Mouse (Mus musculus): ENCODE results near the gene Slco2a1. TPM values are rescaled to one million over a fixed set of nuclear protein-coding genes. Genes with fewer than 3 reads are reported as not detected.

The Slco2a1 gene
- polyA plus RNA-seq, 1 experiment from 2014 or later = 0.54 TPM

DNA sequence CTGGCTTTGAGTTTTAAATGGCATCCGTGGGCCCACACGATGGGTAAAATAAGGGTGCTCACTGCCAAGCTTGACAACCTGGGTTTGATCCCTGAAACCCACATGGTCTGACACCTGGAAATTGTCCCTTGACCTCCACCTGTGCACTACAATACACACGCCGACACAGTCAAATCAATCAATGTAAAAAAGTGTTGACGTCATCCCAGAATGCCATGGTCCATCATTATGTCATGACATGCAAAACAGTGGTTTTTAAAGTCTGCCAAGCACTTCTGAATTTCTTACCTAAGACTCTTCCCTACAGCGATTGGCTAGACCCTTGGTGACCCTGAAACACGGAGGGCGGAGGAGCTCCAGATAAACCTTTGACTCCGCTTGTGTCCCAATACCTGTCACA is 23.9 kb upstream of the Slco2a1 start:
- WGBS = 91% methylated on average over 9 of the region's 9 CpGs
- peaks cover 8% of the 10 kb centered on the region; the same call in 1 of the 2 replicates for H3K4me1 ChIP-seq
- no peak overlapping the region for H3K4me2 ChIP-seq
- no peaks in the 10 kb centered on the region for H3K36me3 ChIP-seq (ENCODE audit: poor library complexity, severe bottlenecking)
- ATAC-seq = no peak
- no peaks in the 10 kb centered on the region for H3K27me3 ChIP-seq
- H3K27ac ChIP-seq = no peak overlapping the region
- no peak overlapping the region for H3K4me3 ChIP-seq
- H3K9me3 ChIP-seq (replicated peaks) = no peaks in the 10 kb centered on the region
- no peak overlapping the region for H3K9ac ChIP-seq

DNA sequence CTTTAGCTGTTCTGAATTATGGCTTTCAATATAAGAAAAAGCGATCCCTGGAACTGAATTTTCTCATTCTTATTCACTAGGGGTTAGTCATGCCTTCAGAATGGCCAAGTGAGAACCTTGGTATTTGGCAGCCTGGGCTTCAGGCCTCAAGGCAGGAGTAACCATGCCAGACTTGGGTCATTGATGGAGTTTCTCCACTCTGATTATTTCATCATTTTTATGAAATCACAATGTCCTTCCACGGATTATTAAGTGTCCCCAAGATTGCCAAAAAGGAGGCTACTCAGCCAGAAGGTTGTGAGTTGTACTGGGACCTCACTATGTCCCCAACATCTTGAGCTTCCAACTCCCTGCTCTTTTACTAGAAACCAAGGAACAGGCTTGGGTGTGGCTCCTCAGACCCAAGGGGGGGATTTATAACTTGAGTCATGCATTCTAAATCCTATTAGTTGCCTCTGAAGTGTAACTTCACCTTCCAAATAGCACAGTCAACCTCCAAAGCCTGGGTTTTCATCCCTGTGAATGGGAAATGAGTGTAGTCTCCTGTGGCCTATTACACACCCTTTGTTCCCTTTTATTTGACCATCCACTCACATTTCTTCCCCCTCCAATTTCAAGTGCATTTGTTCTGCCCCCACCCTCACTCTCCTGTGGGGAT is 16.0 kb upstream of the Slco2a1 start:
- H3K4me3 ChIP-seq = no peak overlapping the region
- no peaks in the 10 kb centered on the region for H3K9me3 ChIP-seq (replicated peaks)
- H3K27me3 ChIP-seq = no peaks in the 10 kb centered on the region
- no peak overlapping the region for H3K9ac ChIP-seq
- no peak overlapping the region for H3K27ac ChIP-seq
- H3K4me1 ChIP-seq = no peaks in the 10 kb centered on the region
- ATAC-seq = no peak
- H3K36me3 ChIP-seq (ENCODE audit: poor library complexity, severe bottlenecking) = no peaks in the 10 kb centered on the region
- no peak overlapping the region for H3K4me2 ChIP-seq
- 82% methylated on average over 2 of the region's 2 CpGs for WGBS

DNA sequence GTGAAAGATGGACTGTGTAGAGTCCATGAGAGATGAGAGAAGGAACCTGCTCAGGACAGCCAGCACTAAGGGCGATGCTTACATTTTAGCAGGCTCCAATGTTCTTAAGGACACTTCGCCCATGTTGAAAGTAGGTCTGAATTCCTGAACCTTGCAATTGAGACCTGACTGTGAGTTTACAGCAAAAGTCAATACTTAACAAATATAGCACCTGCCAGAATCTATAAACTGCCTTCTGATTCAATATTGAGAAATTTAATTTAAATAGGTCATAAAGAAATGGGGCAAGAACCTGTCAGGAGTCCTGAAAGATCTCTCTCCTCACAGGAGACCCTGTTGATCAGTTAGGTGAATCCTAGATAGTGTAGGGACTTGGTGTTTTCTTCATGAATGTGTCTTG is 12.6 kb upstream of the Slco2a1 start:
- Histone ChIP-seq H3K4me1 (no peaks in the 10 kb centered on the region), H3K9me3 (replicated peaks) (no peaks in the 10 kb centered on the region), H3K4me3 (no peak overlapping the region), H3K27me3 (no peaks in the 10 kb centered on the region), H3K36me3 (ENCODE audit: poor library complexity, severe bottlenecking) (no peaks in the 10 kb centered on the region), H3K9ac (no peak overlapping the region), H3K27ac (no peak overlapping the region), H3K4me2 (no peak overlapping the region)
- 92% methylated on average over 2 of the region's 2 CpGs for WGBS
- no peak for ATAC-seq

DNA sequence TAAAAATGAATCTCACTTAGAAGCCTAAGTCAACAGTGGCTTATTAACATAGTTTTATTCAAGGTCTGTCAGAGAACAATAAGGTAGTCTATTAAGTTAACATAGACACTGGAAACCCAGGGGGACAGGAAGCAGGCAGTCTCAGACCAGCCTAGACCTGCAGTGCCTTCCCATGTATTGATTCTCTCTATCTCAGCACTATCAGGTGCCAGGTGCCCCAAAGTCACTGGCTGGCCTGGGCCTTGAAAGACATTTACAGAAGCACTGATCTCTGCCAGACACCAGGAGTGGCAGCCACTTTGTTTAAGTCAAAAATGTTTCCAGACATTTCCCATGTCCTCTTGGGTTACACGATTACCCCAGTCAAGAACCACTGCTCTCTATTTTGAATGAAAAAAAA is 11.4 kb upstream of the Slco2a1 start:
- ATAC-seq = no peak
- Histone ChIP-seq H3K4me1 (no peaks in the 10 kb centered on the region), H3K9ac (no peak overlapping the region), H3K27me3 (no peaks in the 10 kb centered on the region), H3K4me3 (no peak overlapping the region), H3K4me2 (no peak overlapping the region), H3K9me3 (replicated peaks) (no peaks in the 10 kb centered on the region), H3K27ac (no peak overlapping the region), H3K36me3 (ENCODE audit: poor library complexity, severe bottlenecking) (no peaks in the 10 kb centered on the region)
- 93% methylated on average over 1 of the region's 1 CpGs for WGBS

DNA sequence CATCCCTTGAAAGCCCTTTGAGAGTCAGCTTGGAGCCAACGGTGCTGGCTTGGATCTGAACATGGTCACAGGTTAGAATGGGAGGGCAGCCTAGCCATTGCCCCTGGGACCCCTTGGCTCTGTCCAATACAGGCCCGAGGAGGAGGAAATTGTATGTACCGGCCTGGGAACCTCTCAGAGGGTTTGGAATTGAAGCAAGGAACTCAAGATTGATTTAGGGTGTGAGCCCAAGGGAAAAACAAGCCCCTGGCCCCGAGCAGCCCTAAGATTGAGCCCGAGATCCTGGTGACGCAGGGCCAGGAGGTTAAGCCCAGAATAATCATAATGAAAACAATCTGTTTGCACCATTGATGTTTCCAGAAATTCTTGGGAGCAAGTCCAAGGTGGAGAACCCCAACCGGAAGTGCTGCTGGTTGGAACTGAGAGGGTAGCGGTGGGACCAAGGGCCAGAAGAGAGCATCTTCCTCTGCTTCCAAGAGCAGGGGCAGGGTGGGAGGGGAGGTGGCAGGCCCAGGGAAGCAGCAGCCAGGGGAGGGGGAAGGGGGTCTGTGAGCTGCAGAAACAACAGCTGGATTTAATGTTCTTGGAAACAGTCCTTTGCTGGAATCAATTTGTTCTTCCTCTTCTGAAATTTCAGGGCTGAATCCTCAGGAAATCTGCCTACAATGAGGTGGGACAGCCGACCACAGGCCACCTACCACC is 10.6 kb upstream of the Slco2a1 start:
- no peaks in the 10 kb centered on the region for H3K9me3 ChIP-seq (replicated peaks)
- H3K27me3 ChIP-seq = no peaks in the 10 kb centered on the region
- no peak for ATAC-seq
- 78% methylated on average over 9 of the region's 9 CpGs for WGBS
- no peak overlapping the region for H3K27ac ChIP-seq
- no peaks in the 10 kb centered on the region for H3K36me3 ChIP-seq (ENCODE audit: poor library complexity, severe bottlenecking)
- no peak overlapping the region for H3K4me3 ChIP-seq
- no peak overlapping the region for H3K9ac ChIP-seq
- no peaks in the 10 kb centered on the region for H3K4me1 ChIP-seq
- H3K4me2 ChIP-seq = no peak overlapping the region

DNA sequence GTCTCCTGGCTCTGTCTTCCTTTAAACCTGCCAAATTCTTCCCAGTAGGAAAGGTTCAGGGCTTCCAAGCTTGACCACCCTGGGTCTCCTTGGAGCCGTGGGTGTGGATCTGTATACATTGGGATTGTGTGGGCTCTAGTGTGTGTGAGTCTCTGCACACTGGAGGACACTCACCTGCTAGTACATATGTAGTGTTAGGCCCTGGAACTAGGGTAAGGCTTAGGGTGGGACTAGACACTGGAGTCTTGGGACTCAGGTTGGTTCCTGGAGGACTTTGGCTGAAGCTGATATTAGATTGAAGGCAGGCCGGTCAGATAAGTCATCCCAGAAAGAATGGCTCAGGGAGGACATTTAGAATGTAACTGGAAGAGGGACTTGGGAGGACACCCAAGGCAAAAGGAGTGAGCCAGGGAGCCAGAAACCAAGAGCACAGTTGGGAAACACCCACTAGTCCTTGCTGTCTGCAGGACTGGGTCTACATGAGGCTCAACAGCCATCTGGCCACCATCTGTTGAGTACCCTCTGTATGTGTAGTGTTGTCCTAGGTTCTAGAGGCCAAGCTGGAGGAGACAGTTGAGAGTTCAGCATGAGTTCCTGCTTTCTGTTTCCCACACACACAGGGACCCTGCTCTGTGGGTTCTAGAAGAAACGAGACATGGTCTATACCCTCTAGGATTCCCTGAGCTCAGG is 9.4 kb upstream of the Slco2a1 start:
- no peaks in the 10 kb centered on the region for H3K27me3 ChIP-seq
- no peaks in the 10 kb centered on the region for H3K9me3 ChIP-seq (replicated peaks)
- 97% methylated on average over 3 of the region's 3 CpGs for WGBS
- H3K27ac ChIP-seq = no peak overlapping the region
- no peak overlapping the region for H3K4me3 ChIP-seq
- no peak for ATAC-seq
- no peak overlapping the region for H3K4me2 ChIP-seq
- no peaks in the 10 kb centered on the region for H3K4me1 ChIP-seq
- H3K9ac ChIP-seq = no peak overlapping the region
- no peaks in the 10 kb centered on the region for H3K36me3 ChIP-seq (ENCODE audit: poor library complexity, severe bottlenecking)

DNA sequence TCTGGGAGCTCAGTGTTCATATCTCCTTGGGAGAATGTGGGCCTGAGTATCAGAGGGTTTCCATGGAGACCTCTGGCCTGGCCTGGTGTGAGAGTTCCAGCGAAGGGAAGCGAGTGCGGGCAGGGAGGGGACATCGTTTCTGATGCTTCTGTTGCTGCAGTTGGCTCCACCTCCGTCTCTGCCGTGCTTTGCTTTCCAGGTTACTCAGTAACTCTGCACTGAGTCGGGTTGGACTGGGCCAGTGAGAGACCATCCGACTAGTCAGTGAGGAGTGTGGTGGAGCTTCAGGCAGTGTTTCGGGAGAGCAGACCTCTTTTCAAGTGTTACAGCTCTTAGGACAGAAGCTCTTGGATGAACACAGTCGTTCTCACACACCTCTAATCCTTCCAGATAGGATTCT is 8.6 kb upstream of the Slco2a1 start:
- H3K4me3 ChIP-seq = no peak overlapping the region
- 63% methylated on average over 10 of the region's 10 CpGs for WGBS
- H3K4me1 ChIP-seq = no peaks in the 10 kb centered on the region
- H3K9me3 ChIP-seq (replicated peaks) = no peaks in the 10 kb centered on the region
- no peaks in the 10 kb centered on the region for H3K27me3 ChIP-seq
- H3K36me3 ChIP-seq (ENCODE audit: poor library complexity, severe bottlenecking) = no peaks in the 10 kb centered on the region
- H3K9ac ChIP-seq = no peak overlapping the region
- no peak overlapping the region for H3K27ac ChIP-seq
- no peak for ATAC-seq
- no peak overlapping the region for H3K4me2 ChIP-seq

DNA sequence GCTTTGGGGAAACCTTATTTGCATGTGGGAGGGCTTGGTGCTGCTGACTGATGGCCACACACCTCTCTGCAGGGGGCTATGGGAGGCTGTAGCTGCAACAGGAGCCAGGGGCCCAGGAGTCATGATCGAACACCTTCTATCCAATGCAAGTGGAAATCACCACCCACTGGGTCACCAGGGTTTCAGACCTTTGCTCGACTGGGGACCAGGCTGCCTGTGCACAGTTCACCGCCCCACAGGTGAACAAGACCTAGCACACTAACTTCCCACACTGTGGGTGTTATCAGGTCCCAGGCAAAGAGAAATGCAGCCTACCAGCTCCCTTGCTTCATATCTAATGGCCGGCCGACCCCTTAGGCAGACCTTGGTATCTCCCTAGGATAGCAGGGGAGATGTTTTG is 8.1 kb upstream of the Slco2a1 start:
- no peaks in the 10 kb centered on the region for H3K36me3 ChIP-seq (ENCODE audit: poor library complexity, severe bottlenecking)
- no peak for ATAC-seq
- no peak overlapping the region for H3K9ac ChIP-seq
- H3K4me2 ChIP-seq = no peak overlapping the region
- no peak overlapping the region for H3K4me3 ChIP-seq
- H3K9me3 ChIP-seq (replicated peaks) = no peaks in the 10 kb centered on the region
- H3K4me1 ChIP-seq = no peaks in the 10 kb centered on the region
- no peaks in the 10 kb centered on the region for H3K27me3 ChIP-seq
- WGBS = 89% methylated on average over 5 of the region's 5 CpGs
- H3K27ac ChIP-seq = no peak overlapping the region

DNA sequence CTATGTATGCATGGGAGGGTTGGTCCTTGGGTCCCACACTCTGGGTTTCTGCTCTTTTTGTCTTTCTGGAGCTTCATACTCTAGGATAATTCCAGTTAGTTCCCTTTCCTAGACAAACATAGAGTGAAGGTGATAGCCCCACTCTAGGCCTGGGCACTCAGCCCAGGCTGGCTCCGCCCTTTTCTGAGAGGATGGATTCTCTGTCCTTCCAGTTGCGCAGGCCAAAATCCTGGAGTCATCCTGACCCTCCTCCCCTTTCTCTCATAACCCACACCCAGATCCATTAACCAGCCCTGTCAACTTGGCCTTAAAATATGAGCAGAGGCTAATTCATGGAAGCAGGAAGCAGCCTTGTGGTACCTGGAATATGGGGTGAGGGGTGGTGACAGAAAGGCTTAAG is 6.7 kb upstream of the Slco2a1 start:
- no peaks in the 10 kb centered on the region for H3K27me3 ChIP-seq
- no peak overlapping the region for H3K4me3 ChIP-seq
- no peaks in the 10 kb centered on the region for H3K4me1 ChIP-seq
- no peaks in the 10 kb centered on the region for H3K36me3 ChIP-seq (ENCODE audit: poor library complexity, severe bottlenecking)
- H3K4me2 ChIP-seq = no peak overlapping the region
- 96% methylated on average over 2 of the region's 2 CpGs for WGBS
- no peak overlapping the region for H3K27ac ChIP-seq
- no peaks in the 10 kb centered on the region for H3K9me3 ChIP-seq (replicated peaks)
- no peak overlapping the region for H3K9ac ChIP-seq
- ATAC-seq = no peak

DNA sequence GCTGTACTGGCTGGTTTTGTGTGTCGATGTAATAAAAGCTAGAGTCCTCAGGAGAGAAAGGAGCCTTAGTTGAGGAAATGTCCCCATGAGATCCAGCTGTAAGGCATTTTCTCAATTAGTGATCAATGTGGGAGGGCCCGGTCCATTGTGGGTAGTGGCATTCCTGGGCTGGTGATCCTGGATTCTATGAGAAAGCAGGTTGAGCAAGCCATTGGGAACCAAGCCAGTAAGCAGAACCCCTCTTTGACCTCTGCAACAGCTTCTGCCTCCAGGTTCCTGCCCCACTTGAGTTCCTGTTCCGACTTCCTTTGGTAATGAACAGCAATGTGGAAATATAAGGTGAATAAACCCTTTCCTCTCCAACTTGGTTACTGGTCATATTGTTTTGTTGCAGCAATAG is 6.1 kb upstream of the Slco2a1 start:
- ATAC-seq = no peak
- no peak overlapping the region for H3K4me2 ChIP-seq
- H3K27ac ChIP-seq = no peak overlapping the region
- no peaks in the 10 kb centered on the region for H3K36me3 ChIP-seq (ENCODE audit: poor library complexity, severe bottlenecking)
- WGBS = 80% methylated on average over 3 of the region's 3 CpGs
- no peaks in the 10 kb centered on the region for H3K27me3 ChIP-seq
- no peak overlapping the region for H3K9ac ChIP-seq
- no peaks in the 10 kb centered on the region for H3K9me3 ChIP-seq (replicated peaks)
- no peak overlapping the region for H3K4me3 ChIP-seq
- H3K4me1 ChIP-seq = no peaks in the 10 kb centered on the region

DNA sequence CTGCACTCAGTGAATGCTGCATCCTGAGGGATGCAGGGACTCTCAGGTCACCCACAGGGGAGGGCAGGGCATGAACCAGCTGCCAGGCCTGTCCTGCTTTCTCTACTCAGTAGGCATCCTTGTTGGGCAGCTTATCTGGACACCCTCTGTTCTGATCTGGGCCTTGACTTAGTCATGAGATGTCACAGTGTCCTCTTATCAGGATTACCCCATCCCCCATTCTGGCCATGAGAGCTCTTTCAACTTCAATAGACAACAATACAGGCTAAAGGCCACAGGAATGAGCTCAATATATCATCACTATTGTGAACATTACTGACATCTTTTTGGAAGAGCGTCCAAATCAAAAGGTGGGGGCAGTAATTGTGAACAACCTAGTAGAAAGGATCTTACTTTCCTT is 3.4 kb upstream of the Slco2a1 start:
- ATAC-seq = no peak
- Histone ChIP-seq H3K4me3 (no peak overlapping the region), H3K27ac (no peak overlapping the region), H3K4me1 (0 out of 2 replicates have a peak, but pooled peaks cover under 1% of the 10 kb centered on the region), H3K27me3 (no peaks in the 10 kb centered on the region), H3K9me3 (replicated peaks) (no peaks in the 10 kb centered on the region), H3K36me3 (ENCODE audit: poor library complexity, severe bottlenecking) (no peaks in the 10 kb centered on the region), H3K9ac (no peak overlapping the region), H3K4me2 (no peak overlapping the region)
- WGBS = 74% methylated on average over 1 of the region's 1 CpGs

DNA sequence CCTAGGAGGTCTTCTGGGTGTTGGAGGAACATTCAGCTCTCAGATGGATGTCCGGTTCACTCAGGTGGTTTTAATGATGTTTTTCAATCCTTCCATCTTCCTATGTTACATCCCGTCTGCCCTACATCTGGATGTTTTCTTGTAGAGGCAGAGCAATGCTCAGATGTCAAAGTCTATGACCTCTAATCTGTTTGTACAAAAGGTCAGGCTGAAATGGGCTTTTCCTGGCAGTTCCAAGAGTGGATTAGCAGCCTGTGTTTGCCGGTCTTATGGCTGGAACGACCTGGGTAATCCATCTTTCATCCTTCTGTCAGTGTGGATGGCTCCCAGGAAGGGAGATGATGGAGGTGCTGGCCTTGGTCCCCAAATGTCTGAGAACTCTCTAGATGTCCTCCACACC is 2.6 kb upstream of the Slco2a1 start:
- H3K36me3 ChIP-seq (ENCODE audit: poor library complexity, severe bottlenecking) = no peaks in the 10 kb centered on the region
- H3K27me3 ChIP-seq = no peaks in the 10 kb centered on the region
- H3K9me3 ChIP-seq (replicated peaks) = no peaks in the 10 kb centered on the region
- peaks cover 7% of the 10 kb centered on the region; the same call in 1 of the 2 replicates for H3K4me1 ChIP-seq
- no peak overlapping the region for H3K9ac ChIP-seq
- 67% methylated on average over 4 of the region's 4 CpGs for WGBS
- H3K4me2 ChIP-seq = no peak overlapping the region
- ATAC-seq = no peak
- H3K4me3 ChIP-seq = no peak overlapping the region
- no peak overlapping the region for H3K27ac ChIP-seq
